Mouse (Mus musculus): ENCODE data around the gene Zfp423. TPM values are rescaled to one million over a fixed set of nuclear protein-coding genes. Genes with fewer than 3 reads are reported as not detected.
A peak's percentile ranks its signal among the peaks of the same experiment; 100 is the strongest.

The Zfp423 gene
- polyA plus RNA-seq, 1 experiment from 2014 or later, result 6.1 TPM

GRCm38 (mm10) chr8:87631776-87632175 lies 327.6 kb downstream of the Zfp423 start:
- Histone ChIP-seq H3K36me3 (ENCODE audit: insufficient read depth, low read length) (no peaks in the 10 kb centered on the region), H3K27ac (no peak overlapping the region), H3K4me3 (replicated peaks; ENCODE audit: low read depth, low read length) (no peak overlapping the region), H3K9me3 (replicated peaks; ENCODE audit: low read length) (no peaks in the 10 kb centered on the region), H3K4me2 (ENCODE audit: low read length) (no peak overlapping the region), H3K9ac (ENCODE audit: low read depth, low read length) (no peak overlapping the region), H3K27me3 (ENCODE audit: insufficient read depth, low read length) (no peaks in the 10 kb centered on the region), H3K4me1 (replicated peaks; ENCODE audit: insufficient read depth, low read length) (no peaks in the 10 kb centered on the region)
- WGBS, result 85% methylated on average over 7 of the region's 7 CpGs
- no peak for TF ChIP-seq CTCF (IDR thresholded peaks at IDR 0.05; ENCODE audit: low read depth)
- DNase-seq (ENCODE audit: low spot score) (no peak), ATAC-seq (replicated peaks; ENCODE audit: low FRiP score, low read depth) (no peak)

DNA sequence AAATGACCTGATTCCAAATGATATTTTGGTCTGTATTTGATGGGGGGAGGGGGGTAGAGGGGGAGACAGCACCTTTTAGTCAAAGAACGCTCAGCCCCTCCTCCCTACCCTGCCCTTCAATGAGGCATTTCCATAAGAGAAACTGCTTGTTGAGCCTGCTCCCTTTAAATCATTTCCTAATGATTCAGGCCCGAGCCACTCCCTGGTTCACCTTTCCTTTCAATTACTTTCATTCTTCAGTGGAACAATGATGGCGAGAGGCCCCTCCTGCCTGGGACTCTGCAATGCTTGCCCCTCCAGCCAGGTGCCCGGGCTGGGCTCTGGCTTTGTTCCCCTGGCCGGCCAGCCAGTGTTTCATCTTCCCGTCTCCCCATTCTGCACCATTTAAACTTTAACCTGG lies 329.7 kb downstream of the Zfp423 start:
- WGBS, result 35% methylated on average over 6 of the region's 6 CpGs
- Histone ChIP-seq H3K27ac (no peak overlapping the region), H3K9me3 (replicated peaks; ENCODE audit: low read length) (no peaks in the 10 kb centered on the region; the same call in 1 of the 2 replicates), H3K4me3 (replicated peaks; ENCODE audit: low read depth, low read length) (no peak overlapping the region), H3K27me3 (ENCODE audit: insufficient read depth, low read length) (no peaks in the 10 kb centered on the region), H3K9ac (ENCODE audit: low read depth, low read length) (no peak overlapping the region), H3K36me3 (ENCODE audit: insufficient read depth, low read length) (no peaks in the 10 kb centered on the region), H3K4me1 (replicated peaks; ENCODE audit: insufficient read depth, low read length) (no peaks in the 10 kb centered on the region), H3K4me2 (ENCODE audit: low read length) (no peak overlapping the region)
- no peak for TF ChIP-seq CTCF (IDR thresholded peaks at IDR 0.05; ENCODE audit: low read depth)
- DNase-seq (ENCODE audit: low spot score) (no peak), ATAC-seq (replicated peaks; ENCODE audit: low FRiP score, low read depth) (no peak)

DNA sequence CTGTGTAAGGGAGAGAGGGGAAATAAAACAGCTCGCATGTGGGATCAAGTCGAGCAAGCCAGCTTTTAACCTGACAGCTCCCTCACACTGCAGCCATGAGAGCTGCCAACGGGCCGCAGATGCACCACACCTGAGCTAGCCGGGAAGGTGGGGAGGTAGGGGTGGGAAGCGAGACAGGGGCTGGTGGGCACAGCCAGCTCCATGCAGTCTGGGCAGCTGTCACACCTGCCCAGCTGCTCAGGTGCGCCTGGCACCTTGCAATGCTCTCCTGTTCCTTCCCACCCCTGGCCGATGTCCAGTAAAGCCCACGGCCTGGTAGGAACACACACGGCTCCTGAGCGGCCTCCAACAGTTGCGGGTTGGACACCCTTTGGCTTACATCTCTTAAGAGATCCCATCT lies 338.2 kb downstream of the Zfp423 start:
- no peak for TF ChIP-seq CTCF (IDR thresholded peaks at IDR 0.05; ENCODE audit: low read depth)
- Histone ChIP-seq H3K9me3 (replicated peaks; ENCODE audit: low read length) (no peaks in the 10 kb centered on the region; the same call in 1 of the 2 replicates), H3K36me3 (ENCODE audit: insufficient read depth, low read length) (no peaks in the 10 kb centered on the region), H3K4me3 (replicated peaks; ENCODE audit: low read depth, low read length) (no peak overlapping the region), H3K4me2 (ENCODE audit: low read length) (no peak overlapping the region), H3K27ac (no peak overlapping the region), H3K4me1 (replicated peaks; ENCODE audit: insufficient read depth, low read length) (no peaks in the 10 kb centered on the region), H3K27me3 (ENCODE audit: insufficient read depth, low read length) (no peaks in the 10 kb centered on the region), H3K9ac (ENCODE audit: low read depth, low read length) (no peak overlapping the region)
- 85% methylated on average over 12 of the region's 12 CpGs for WGBS
- ATAC-seq (replicated peaks; ENCODE audit: low FRiP score, low read depth) (no peak), DNase-seq (ENCODE audit: low spot score) (no peak)

DNA sequence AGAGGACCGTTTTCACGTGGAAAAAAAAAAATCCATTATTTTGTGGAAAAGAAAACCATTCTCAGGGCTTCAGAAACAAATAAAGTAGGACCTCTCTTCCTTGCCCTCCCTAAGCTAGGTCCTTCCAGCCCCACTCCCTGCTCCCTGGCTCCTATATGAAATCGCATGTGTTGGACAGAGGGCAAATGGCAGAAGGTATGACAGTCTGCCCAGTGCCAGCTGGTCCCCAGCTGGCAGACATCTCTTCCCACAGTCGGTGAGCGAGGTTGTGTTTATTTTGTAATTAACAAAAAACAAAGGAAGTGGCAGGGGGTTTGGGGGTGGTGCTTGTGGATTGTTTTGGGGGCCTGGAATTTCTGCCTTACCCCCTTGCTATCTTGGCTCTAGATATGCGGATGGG lies 339.2 kb downstream of the Zfp423 start:
- no peak for DNase-seq (ENCODE audit: low spot score)
- WGBS, result 63% methylated on average over 6 of the region's 6 CpGs
- no peak overlapping the region for H3K4me3 ChIP-seq (replicated peaks; ENCODE audit: low read depth, low read length)
- no peaks in the 10 kb centered on the region for H3K4me1 ChIP-seq (replicated peaks; ENCODE audit: insufficient read depth, low read length)
- ATAC-seq (replicated peaks; ENCODE audit: low FRiP score, low read depth), result no peak
- no peak for TF ChIP-seq CTCF (IDR thresholded peaks at IDR 0.05; ENCODE audit: low read depth)
- no peak overlapping the region for H3K9ac ChIP-seq (ENCODE audit: low read depth, low read length)
- no peaks in the 10 kb centered on the region for H3K27me3 ChIP-seq (ENCODE audit: insufficient read depth, low read length)
- H3K27ac ChIP-seq, result no peak overlapping the region
- no peak overlapping the region for H3K4me2 ChIP-seq (ENCODE audit: low read length)
- H3K36me3 ChIP-seq (ENCODE audit: insufficient read depth, low read length), result no peaks in the 10 kb centered on the region
- H3K9me3 ChIP-seq (replicated peaks; ENCODE audit: low read length), result no peaks in the 10 kb centered on the region

DNA sequence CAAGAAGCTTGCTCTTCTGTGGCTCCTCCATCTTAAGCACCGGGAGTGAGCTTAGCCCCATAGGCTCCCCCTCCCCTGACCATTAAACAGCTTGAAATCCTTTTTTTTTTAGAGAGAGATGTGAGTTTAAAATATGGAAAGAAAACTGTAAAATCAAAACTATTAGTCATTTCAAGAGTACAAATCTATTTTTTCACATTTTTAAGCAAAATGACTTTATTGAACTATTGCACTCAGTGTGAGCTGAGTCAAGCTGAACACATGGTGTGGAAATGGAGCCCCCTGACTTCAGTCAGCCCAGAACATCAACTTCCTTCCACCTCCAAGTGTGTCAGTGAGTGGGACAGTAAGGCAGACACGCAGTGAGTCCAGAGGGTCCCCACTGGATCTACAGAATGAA lies 339.9 kb downstream of the Zfp423 start:
- no peak overlapping the region for H3K4me2 ChIP-seq (ENCODE audit: low read length)
- no peak for DNase-seq (ENCODE audit: low spot score)
- no peaks in the 10 kb centered on the region for H3K4me1 ChIP-seq (replicated peaks; ENCODE audit: insufficient read depth, low read length)
- no peak for ATAC-seq (replicated peaks; ENCODE audit: low FRiP score, low read depth)
- no peaks in the 10 kb centered on the region for H3K9me3 ChIP-seq (replicated peaks; ENCODE audit: low read length)
- TF ChIP-seq CTCF (IDR thresholded peaks at IDR 0.05; ENCODE audit: low read depth), result no peak
- no peaks in the 10 kb centered on the region for H3K27me3 ChIP-seq (ENCODE audit: insufficient read depth, low read length)
- 72% methylated on average over 2 of the region's 2 CpGs for WGBS
- no peaks in the 10 kb centered on the region for H3K36me3 ChIP-seq (ENCODE audit: insufficient read depth, low read length)
- H3K27ac ChIP-seq, result no peak overlapping the region
- H3K9ac ChIP-seq (ENCODE audit: low read depth, low read length), result no peak overlapping the region
- no peak overlapping the region for H3K4me3 ChIP-seq (replicated peaks; ENCODE audit: low read depth, low read length)

DNA sequence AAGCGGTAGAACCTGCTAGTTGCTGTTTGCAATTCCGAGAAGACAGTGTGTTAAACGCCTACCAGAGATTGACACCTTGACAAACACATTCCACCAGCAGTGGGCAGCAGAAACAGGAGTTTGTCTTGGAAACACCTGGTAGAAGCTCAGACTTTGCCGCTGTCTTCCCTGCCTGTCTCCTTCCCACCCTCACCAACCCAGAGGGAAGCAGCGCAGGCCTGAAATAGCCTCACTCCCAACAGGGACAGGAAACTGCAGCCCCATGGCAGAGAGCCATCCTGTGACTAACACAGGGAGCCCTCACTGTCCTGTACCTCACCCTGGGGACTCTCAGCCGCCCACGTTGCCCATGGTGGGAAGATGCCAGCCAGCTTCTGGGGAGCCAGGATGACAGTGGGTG lies 340.3 kb downstream of the Zfp423 start:
- Histone ChIP-seq H3K27ac (no peak overlapping the region), H3K9ac (ENCODE audit: low read depth, low read length) (no peak overlapping the region), H3K4me2 (ENCODE audit: low read length) (no peak overlapping the region), H3K27me3 (ENCODE audit: insufficient read depth, low read length) (no peaks in the 10 kb centered on the region), H3K4me1 (replicated peaks; ENCODE audit: insufficient read depth, low read length) (no peaks in the 10 kb centered on the region), H3K4me3 (replicated peaks; ENCODE audit: low read depth, low read length) (no peak overlapping the region), H3K36me3 (ENCODE audit: insufficient read depth, low read length) (no peaks in the 10 kb centered on the region), H3K9me3 (replicated peaks; ENCODE audit: low read length) (no peaks in the 10 kb centered on the region)
- DNase-seq (ENCODE audit: low spot score), result no peak
- TF ChIP-seq CTCF (IDR thresholded peaks at IDR 0.05; ENCODE audit: low read depth), result peak; percentile 40; the same call in 1 of the 2 replicates
- ATAC-seq (replicated peaks; ENCODE audit: low FRiP score, low read depth), result no peak
- 46% methylated on average over 7 of the region's 7 CpGs for WGBS

GRCm38 (mm10) chr8:87613701-87614100 lies 345.7 kb downstream of the Zfp423 start:
- Histone ChIP-seq H3K9me3 (replicated peaks; ENCODE audit: low read length) (no peaks in the 10 kb centered on the region), H3K27me3 (ENCODE audit: insufficient read depth, low read length) (no peaks in the 10 kb centered on the region), H3K4me3 (replicated peaks; ENCODE audit: low read depth, low read length) (no peak overlapping the region), H3K9ac (ENCODE audit: low read depth, low read length) (no peak overlapping the region), H3K36me3 (ENCODE audit: insufficient read depth, low read length) (no peaks in the 10 kb centered on the region), H3K4me1 (replicated peaks; ENCODE audit: insufficient read depth, low read length) (no peaks in the 10 kb centered on the region), H3K27ac (no peak overlapping the region), H3K4me2 (ENCODE audit: low read length) (no peak overlapping the region)
- ATAC-seq (replicated peaks; ENCODE audit: low FRiP score, low read depth), result no peak
- DNase-seq (ENCODE audit: low spot score), result no peak
- WGBS, result 96% methylated on average over 1 of the region's 1 CpGs
- TF ChIP-seq CTCF (IDR thresholded peaks at IDR 0.05; ENCODE audit: low read depth), result peak; percentile 42; the same call in 1 of the 2 replicates

Other genes starting within 250 kb of the Zfp423 start
- 53.4 and 57.3 TPM in 2 replicates for gene Cnep1r1, start 159.2 kb upstream of the Zfp423 start, polyA plus RNA-seq (2015; fragmentation: Nextera tagmentation; extraction: Ambion mirVana)
- gene Heatr3, start 178.3 kb upstream of the Zfp423 start, polyA plus RNA-seq (2015; fragmentation: Nextera tagmentation; extraction: Ambion mirVana), result 31.7 and 34.2 TPM in 2 replicates
- gene Tent4b, start 239.6 kb upstream of the Zfp423 start, polyA plus RNA-seq (2015; fragmentation: Nextera tagmentation; extraction: Ambion mirVana), result 7.3 and 7.6 TPM in 2 replicates

Data from kidney, postnatal 0 days (tissue).